Mouse (Mus musculus): Measurements from ENCODE around the gene Ascc1. TPM values are rescaled to one million over a fixed set of nuclear protein-coding genes. Genes with fewer than 3 reads are reported as not detected.
"Not testable (repeated sequence)": the region's sequence is repeated elsewhere in the genome, so short reads cannot be mapped to it uniquely, and the experiment has no call there.

The Ascc1 gene
- polyA plus RNA-seq, 1 experiment from 2014 or later = 47.4 TPM

GRCm38 (mm10) chr10:59981792-59982191, 20.8 kb upstream of the Ascc1 start:
- no peak for ATAC-seq (ENCODE audit: low FRiP score, low TSS enrichment)
- no peak overlapping the region for H3K27ac ChIP-seq (ENCODE audit: low read depth, low read length)
- peaks cover 14% of the 10 kb centered on the region for H3K4me1 ChIP-seq (ENCODE audit: control insufficient read depth, insufficient read depth, low read length)
- 84% methylated on average over 9 of the region's 9 CpGs for WGBS
- no peak overlapping the region for H3K4me3 ChIP-seq (ENCODE audit: low read length)
- no peak overlapping the region for H3K4me2 ChIP-seq (replicated peaks; ENCODE audit: low read depth, low read length)
- no peaks in the 10 kb centered on the region for H3K9me3 ChIP-seq (ENCODE audit: control insufficient read depth, low read length)
- H3K36me3 ChIP-seq (ENCODE audit: control insufficient read depth, insufficient read depth, low read length) = peaks cover 13% of the 10 kb centered on the region; the same call in 1 of the 2 replicates
- H3K9ac ChIP-seq (ENCODE audit: low read depth, low read length) = no peak overlapping the region
- H3K27me3 ChIP-seq (ENCODE audit: control insufficient read depth, insufficient read depth, low read length) = no peaks in the 10 kb centered on the region

- WGBS = 92% methylated on average over 12 of the region's 12 CpGs
- Histone ChIP-seq H3K4me3 (ENCODE audit: low read length) (no peak overlapping the region), H3K36me3 (ENCODE audit: control insufficient read depth, insufficient read depth, low read length) (peaks cover 19% of the 10 kb centered on the region; the same call in 1 of the 2 replicates), H3K4me2 (replicated peaks; ENCODE audit: low read depth, low read length) (no peak overlapping the region), H3K9ac (ENCODE audit: low read depth, low read length) (no peak overlapping the region), H3K27ac (ENCODE audit: low read depth, low read length) (0 out of 2 replicates have a peak overlapping the region, but pooled peaks have one; percentile 11), H3K27me3 (ENCODE audit: control insufficient read depth, insufficient read depth, low read length) (no peaks in the 10 kb centered on the region), H3K9me3 (ENCODE audit: control insufficient read depth, low read length) (no peaks in the 10 kb centered on the region), H3K4me1 (ENCODE audit: control insufficient read depth, insufficient read depth, low read length) (peaks cover 14% of the 10 kb centered on the region)
- ATAC-seq (ENCODE audit: low FRiP score, low TSS enrichment) = no peak
Observed at GRCm38 (mm10) chr10:59982379-59982873, 20.2 kb upstream of the Ascc1 start.

- Histone ChIP-seq H3K4me2 (replicated peaks; ENCODE audit: low read depth, low read length) (no peak overlapping the region), H3K36me3 (ENCODE audit: control insufficient read depth, insufficient read depth, low read length) (peaks cover 54% of the 10 kb centered on the region), H3K9ac (ENCODE audit: low read depth, low read length) (no peak overlapping the region), H3K4me1 (ENCODE audit: control insufficient read depth, insufficient read depth, low read length) (peaks cover 5% of the 10 kb centered on the region; the same call in 1 of the 2 replicates), H3K27ac (ENCODE audit: low read depth, low read length) (no peak overlapping the region), H3K4me3 (ENCODE audit: low read length) (no peak overlapping the region), H3K27me3 (ENCODE audit: control insufficient read depth, insufficient read depth, low read length) (no peaks in the 10 kb centered on the region), H3K9me3 (ENCODE audit: control insufficient read depth, low read length) (no peaks in the 10 kb centered on the region)
- WGBS = 87% methylated on average over 4 of the region's 4 CpGs
- no peak for ATAC-seq (ENCODE audit: low FRiP score, low TSS enrichment)
Observed at GRCm38 (mm10) chr10:59988036-59988435, 14.6 kb upstream of the Ascc1 start.

GRCm38 (mm10) chr10:59990393-59990792, 12.2 kb upstream of the Ascc1 start:
- Histone ChIP-seq H3K4me1 (ENCODE audit: control insufficient read depth, insufficient read depth, low read length) (peaks cover 5% of the 10 kb centered on the region; the same call in 1 of the 2 replicates), H3K27me3 (ENCODE audit: control insufficient read depth, insufficient read depth, low read length) (no peaks in the 10 kb centered on the region), H3K36me3 (ENCODE audit: control insufficient read depth, insufficient read depth, low read length) (peaks cover 62% of the 10 kb centered on the region), H3K4me3 (ENCODE audit: low read length) (no peak overlapping the region), H3K9ac (ENCODE audit: low read depth, low read length) (no peak overlapping the region), H3K27ac (ENCODE audit: low read depth, low read length) (no peak overlapping the region), H3K9me3 (ENCODE audit: control insufficient read depth, low read length) (no peaks in the 10 kb centered on the region), H3K4me2 (replicated peaks; ENCODE audit: low read depth, low read length) (no peak overlapping the region)
- WGBS = 92% methylated on average over 9 of the region's 9 CpGs
- ATAC-seq (ENCODE audit: low FRiP score, low TSS enrichment) = no peak

GRCm38 (mm10) chr10:59991262-59991880, 11.2 kb upstream of the Ascc1 start:
- peaks cover 65% of the 10 kb centered on the region for H3K36me3 ChIP-seq (ENCODE audit: control insufficient read depth, insufficient read depth, low read length)
- no peak overlapping the region for H3K4me3 ChIP-seq (ENCODE audit: low read length)
- H3K9ac ChIP-seq (ENCODE audit: low read depth, low read length) = no peak overlapping the region
- ATAC-seq (ENCODE audit: low FRiP score, low TSS enrichment) = no peak
- no peaks in the 10 kb centered on the region for H3K27me3 ChIP-seq (ENCODE audit: control insufficient read depth, insufficient read depth, low read length)
- no peak overlapping the region for H3K4me2 ChIP-seq (replicated peaks; ENCODE audit: low read depth, low read length)
- peaks cover 5% of the 10 kb centered on the region; the same call in 1 of the 2 replicates for H3K4me1 ChIP-seq (ENCODE audit: control insufficient read depth, insufficient read depth, low read length)
- H3K9me3 ChIP-seq (ENCODE audit: control insufficient read depth, low read length) = no peaks in the 10 kb centered on the region
- 34% methylated on average over 9 of the region's 9 CpGs for WGBS
- no peak overlapping the region for H3K27ac ChIP-seq (ENCODE audit: low read depth, low read length)

GRCm38 (mm10) chr10:59992024-59992423, 10.6 kb upstream of the Ascc1 start:
- peaks cover 5% of the 10 kb centered on the region; the same call in 1 of the 2 replicates for H3K4me1 ChIP-seq (ENCODE audit: control insufficient read depth, insufficient read depth, low read length)
- H3K4me3 ChIP-seq (ENCODE audit: low read length) = no peak overlapping the region
- no peaks in the 10 kb centered on the region for H3K9me3 ChIP-seq (ENCODE audit: control insufficient read depth, low read length)
- H3K27me3 ChIP-seq (ENCODE audit: control insufficient read depth, insufficient read depth, low read length) = no peaks in the 10 kb centered on the region
- WGBS = 57% methylated on average over 8 of the region's 8 CpGs
- H3K4me2 ChIP-seq (replicated peaks; ENCODE audit: low read depth, low read length) = no peak overlapping the region
- ATAC-seq (ENCODE audit: low FRiP score, low TSS enrichment) = no peak
- H3K27ac ChIP-seq (ENCODE audit: low read depth, low read length) = no peak overlapping the region
- H3K9ac ChIP-seq (ENCODE audit: low read depth, low read length) = no peak overlapping the region
- peaks cover 63% of the 10 kb centered on the region for H3K36me3 ChIP-seq (ENCODE audit: control insufficient read depth, insufficient read depth, low read length)

GRCm38 (mm10) chr10:59993813-59994212, 8.8 kb upstream of the Ascc1 start:
- WGBS = 89% methylated on average over 2 of the region's 3 CpGs
- H3K27me3 ChIP-seq (ENCODE audit: control insufficient read depth, insufficient read depth, low read length); H3K9me3 ChIP-seq (ENCODE audit: control insufficient read depth, low read length); H3K9ac ChIP-seq (ENCODE audit: low read depth, low read length); H3K4me2 ChIP-seq (replicated peaks; ENCODE audit: low read depth, low read length); ATAC-seq (ENCODE audit: low FRiP score, low TSS enrichment); H3K4me1 ChIP-seq (ENCODE audit: control insufficient read depth, insufficient read depth, low read length); H3K27ac ChIP-seq (ENCODE audit: low read depth, low read length); H3K4me3 ChIP-seq (ENCODE audit: low read length): not testable (repeated sequence)
- peaks cover 45% of the 10 kb centered on the region for H3K36me3 ChIP-seq (ENCODE audit: control insufficient read depth, insufficient read depth, low read length)

- peaks cover 5% of the 10 kb centered on the region; the same call in 1 of the 2 replicates for H3K4me1 ChIP-seq (ENCODE audit: control insufficient read depth, insufficient read depth, low read length)
- no peak for ATAC-seq (ENCODE audit: low FRiP score, low TSS enrichment)
- H3K27ac ChIP-seq (ENCODE audit: low read depth, low read length) = no peak overlapping the region
- H3K36me3 ChIP-seq (ENCODE audit: control insufficient read depth, insufficient read depth, low read length) = peaks cover 26% of the 10 kb centered on the region
- WGBS = 91% methylated on average over 6 of the region's 6 CpGs
- H3K27me3 ChIP-seq (ENCODE audit: control insufficient read depth, insufficient read depth, low read length) = no peaks in the 10 kb centered on the region
- no peak overlapping the region for H3K4me3 ChIP-seq (ENCODE audit: low read length)
- H3K9me3 ChIP-seq (ENCODE audit: control insufficient read depth, low read length) = no peaks in the 10 kb centered on the region
- no peak overlapping the region for H3K4me2 ChIP-seq (replicated peaks; ENCODE audit: low read depth, low read length)
- H3K9ac ChIP-seq (ENCODE audit: low read depth, low read length) = no peak overlapping the region
Observed at GRCm38 (mm10) chr10:59995889-59996288, 6.7 kb upstream of the Ascc1 start.

GRCm38 (mm10) chr10:59997591-59997990, 5.0 kb upstream of the Ascc1 start:
- Histone ChIP-seq H3K4me2 (replicated peaks; ENCODE audit: low read depth, low read length) (no peak overlapping the region), H3K4me1 (ENCODE audit: control insufficient read depth, insufficient read depth, low read length) (peaks cover 4% of the 10 kb centered on the region; the same call in 1 of the 2 replicates), H3K27ac (ENCODE audit: low read depth, low read length) (no peak overlapping the region), H3K4me3 (ENCODE audit: low read length) (no peak overlapping the region), H3K27me3 (ENCODE audit: control insufficient read depth, insufficient read depth, low read length) (no peaks in the 10 kb centered on the region), H3K9ac (ENCODE audit: low read depth, low read length) (no peak overlapping the region), H3K36me3 (ENCODE audit: control insufficient read depth, insufficient read depth, low read length) (peaks cover 33% of the 10 kb centered on the region; the same call in 1 of the 2 replicates), H3K9me3 (ENCODE audit: control insufficient read depth, low read length) (no peaks in the 10 kb centered on the region)
- no peak for ATAC-seq (ENCODE audit: low FRiP score, low TSS enrichment)
- 28% methylated on average over 7 of the region's 7 CpGs for WGBS

Data from kidney, embryonic 14.5 days (tissue).